Mouse (Mus musculus): ENCODE measurements around the gene Atp5s.

DNA sequence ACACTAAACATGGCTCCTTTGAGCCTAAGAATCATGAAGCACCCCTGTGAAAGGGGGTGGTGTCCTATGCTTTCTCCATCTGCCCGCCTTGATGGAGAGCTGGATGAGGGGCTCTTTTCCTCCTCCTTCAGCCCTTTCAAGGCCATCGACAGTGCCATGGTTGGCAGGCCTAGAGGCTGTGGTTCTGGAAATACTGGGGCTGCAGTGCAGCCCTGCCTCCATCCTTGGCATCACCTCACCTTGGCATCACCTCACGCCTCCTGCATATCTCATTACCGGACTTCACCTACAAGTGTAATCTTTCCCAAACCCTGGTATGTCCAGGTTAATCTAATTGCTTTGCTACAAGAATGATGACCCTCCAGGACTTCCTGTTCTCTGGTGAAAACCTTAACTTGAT lies 48.6 kb upstream of the Atp5s start:
- TF ChIP-seq CTCF (IDR thresholded peaks at IDR 0.05) (no peak), EP300 (IDR thresholded peaks at IDR 0.05) (no peak)

Measured in lung, postnatal 0 days (tissue).